Mouse (Mus musculus): ENCODE results near the gene Lrrn4cl. TPM values are rescaled to one million over a fixed set of nuclear protein-coding genes. Genes with fewer than 3 reads are reported as not detected.

Lrrn4cl gene
- polyA plus RNA-seq, 1 experiment, result 0.85 TPM

GRCm38 (mm10) chr19:8818301-8818798, 32.2 kb upstream of the Lrrn4cl start:
- Histone ChIP-seq H3K27ac (ENCODE audit: insufficient read depth, low read length) (0 out of 2 replicates have a peak overlapping the region, but pooled peaks have one; percentile 0), H3K4me3 (replicated peaks; ENCODE audit: insufficient read depth, low read depth, low read length) (peak overlapping the region; percentile 75), H3K27me3 (ENCODE audit: control insufficient read depth, insufficient read depth, low read length) (no peaks in the 10 kb centered on the region), H3K4me1 (ENCODE audit: control insufficient read depth, insufficient read depth, low read length) (peaks cover 7% of the 10 kb centered on the region; the same call in 1 of the 2 replicates)
- 12% methylated on average over 14 of the region's 14 CpGs for WGBS
- no peak for DNase-seq
- TF ChIP-seq POLR2A (IDR thresholded peaks at IDR 0.05; ENCODE audit: borderline replicate concordance, insufficient read depth, low read length) (no peak), CTCF (IDR thresholded peaks at IDR 0.05; ENCODE audit: borderline replicate concordance, insufficient read depth, low read depth, low read length) (no peak)

DNA sequence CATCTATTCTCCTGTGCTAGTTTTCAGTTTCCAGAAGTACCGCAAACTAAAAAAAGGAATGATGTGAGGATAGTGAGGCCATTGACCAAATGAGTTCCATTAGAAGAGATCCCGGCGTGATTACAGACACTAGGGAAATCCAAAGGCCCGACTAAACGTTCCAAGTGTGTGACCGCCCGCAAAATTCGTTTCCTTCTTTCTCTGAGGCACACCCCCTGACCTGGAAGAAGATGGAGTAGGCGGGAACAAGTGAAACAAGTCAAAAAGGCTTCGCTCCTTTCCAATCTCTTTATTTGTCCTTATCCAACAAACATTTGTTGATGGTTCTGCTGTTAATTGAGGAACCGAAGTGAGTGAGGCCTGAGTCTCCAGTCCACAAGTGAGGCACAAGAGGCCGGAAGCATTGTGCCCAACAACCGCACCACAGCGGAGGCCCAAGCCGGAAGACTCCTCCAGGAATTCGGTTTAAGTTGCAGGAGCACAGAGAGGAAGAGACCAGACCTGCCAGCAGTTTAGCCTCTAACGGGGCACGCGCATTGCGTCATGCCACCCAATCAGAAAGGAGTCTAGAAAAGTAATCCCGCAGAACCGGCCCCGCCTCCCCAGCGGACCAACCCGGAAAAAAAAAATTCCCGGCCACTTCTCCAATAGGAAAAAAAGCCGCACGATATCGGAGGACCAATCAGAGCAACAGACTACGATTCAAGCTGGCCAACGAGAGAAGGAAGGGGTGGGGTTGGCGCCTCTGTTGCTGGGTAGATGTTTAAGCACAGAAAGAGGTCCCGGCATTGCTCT, 31.6 kb upstream of the Lrrn4cl start, which contains the start of gene Ttc9c:
TSS of gene Ttc9c (minus strand) at position 533 of the 795 bp plus-strand sequence.
- no peaks in the 10 kb centered on the region for H3K27me3 ChIP-seq (ENCODE audit: control insufficient read depth, insufficient read depth, low read length)
- peak; percentile 95 to 99 for DNase-seq
- peaks cover 7% of the 10 kb centered on the region; the same call in 1 of the 2 replicates for H3K4me1 ChIP-seq (ENCODE audit: control insufficient read depth, insufficient read depth, low read length)
- TF ChIP-seq POLR2A (IDR thresholded peaks at IDR 0.05; ENCODE audit: borderline replicate concordance, insufficient read depth, low read length) (peak; percentile 82; the same call in 1 of the 2 replicates), CTCF (IDR thresholded peaks at IDR 0.05; ENCODE audit: borderline replicate concordance, insufficient read depth, low read depth, low read length) (no peak)
- under 1% methylated on average over 33 of the region's 33 CpGs for WGBS
- peak within 1 kb of the TSS; percentile 86 for H3K4me3 ChIP-seq (replicated peaks; ENCODE audit: insufficient read depth, low read depth, low read length)
- H3K27ac ChIP-seq (ENCODE audit: insufficient read depth, low read length), result peak within 1 kb of the TSS; percentile 95

DNA sequence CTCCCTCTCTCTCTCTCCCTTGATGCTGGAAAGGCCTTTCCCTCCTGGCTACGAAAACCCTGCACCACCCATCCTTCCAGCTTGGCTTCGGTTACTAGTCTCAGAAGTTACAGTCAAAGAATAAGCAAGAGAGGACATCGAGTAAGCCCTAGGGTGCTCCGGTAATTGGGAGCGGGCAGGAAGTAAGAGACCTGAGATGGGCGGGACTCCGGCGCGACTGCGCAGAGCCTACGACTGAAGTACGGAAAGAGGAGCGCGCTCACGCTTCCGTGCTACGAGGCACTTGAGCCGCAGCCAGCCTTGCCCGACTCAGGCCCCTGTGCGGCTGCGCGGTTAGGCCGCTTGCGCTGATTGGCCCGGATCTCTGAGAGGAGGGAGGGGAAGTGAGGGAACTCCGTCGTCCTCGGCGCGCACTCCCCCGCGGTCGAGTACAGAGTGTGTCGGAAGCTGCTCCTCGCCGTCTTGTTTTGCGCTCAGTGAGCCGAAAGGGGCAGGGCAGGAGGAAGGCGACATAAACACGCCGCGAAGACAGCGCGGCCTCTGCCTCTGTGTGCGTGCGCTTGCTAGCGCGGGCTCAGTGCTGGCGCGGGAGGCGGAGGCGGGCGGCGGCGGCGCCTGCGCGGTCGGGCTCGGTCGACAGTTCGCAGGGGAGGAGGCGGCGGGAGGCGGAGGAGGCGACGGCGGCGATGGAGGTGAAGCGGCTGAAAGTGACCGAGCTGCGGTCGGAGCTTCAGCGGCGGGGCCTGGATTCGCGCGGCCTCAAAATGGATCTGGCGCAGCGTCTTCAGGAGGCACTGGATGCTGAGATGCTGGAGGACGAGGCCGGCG, 30.8 kb upstream of the Lrrn4cl start, which contains the start of gene Hnrnpul2:
TSS of gene Hnrnpul2 (plus strand) at position 415 of the 828 bp plus-strand sequence.
- Histone ChIP-seq H3K27me3 (ENCODE audit: control insufficient read depth, insufficient read depth, low read length) (no peaks in the 10 kb centered on the region), H3K27ac (ENCODE audit: insufficient read depth, low read length) (peak within 1 kb of the TSS; percentile 95), H3K4me1 (ENCODE audit: control insufficient read depth, insufficient read depth, low read length) (peaks cover 7% of the 10 kb centered on the region; the same call in 1 of the 2 replicates), H3K4me3 (replicated peaks; ENCODE audit: insufficient read depth, low read depth, low read length) (peak within 1 kb of the TSS; percentile 86)
- under 1% methylated on average over 81 of the region's 83 CpGs for WGBS
- DNase-seq, result peak; percentile 98 to 99
- peak; percentile 96; the same call in 1 of the 2 replicates for TF ChIP-seq POLR2A (IDR thresholded peaks at IDR 0.05; ENCODE audit: borderline replicate concordance, insufficient read depth, low read length)
- no peak for TF ChIP-seq CTCF (IDR thresholded peaks at IDR 0.05; ENCODE audit: borderline replicate concordance, insufficient read depth, low read depth, low read length)

DNA sequence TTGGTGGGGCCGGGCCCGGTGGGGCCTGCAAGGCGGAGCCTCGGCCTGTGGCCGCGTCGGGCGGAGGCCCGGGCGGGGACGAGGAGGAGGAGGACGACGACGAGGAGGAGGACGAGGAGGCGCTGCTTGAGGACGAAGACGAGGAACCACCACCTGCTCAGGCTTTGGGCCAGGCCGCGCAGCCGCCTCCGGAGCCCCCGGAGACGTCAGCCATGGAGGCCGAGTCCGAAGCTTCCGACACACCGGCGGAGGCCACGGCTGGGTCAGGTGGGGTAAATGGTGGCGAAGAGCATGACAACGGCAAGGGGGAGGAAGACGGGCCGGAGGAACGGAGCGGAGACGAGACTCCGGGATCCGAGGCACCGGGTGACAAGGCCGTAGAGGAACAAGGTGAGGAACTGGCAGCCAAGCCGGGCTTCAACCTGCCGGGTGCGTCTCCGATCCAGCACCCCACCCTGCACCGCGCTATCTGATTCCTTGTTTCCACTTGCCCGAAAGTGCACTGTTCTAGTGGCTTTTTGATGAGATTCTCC, 30.1 kb upstream of the Lrrn4cl start:
- peaks cover 4% of the 10 kb centered on the region; the same call in 1 of the 2 replicates for H3K4me1 ChIP-seq (ENCODE audit: control insufficient read depth, insufficient read depth, low read length)

DNA sequence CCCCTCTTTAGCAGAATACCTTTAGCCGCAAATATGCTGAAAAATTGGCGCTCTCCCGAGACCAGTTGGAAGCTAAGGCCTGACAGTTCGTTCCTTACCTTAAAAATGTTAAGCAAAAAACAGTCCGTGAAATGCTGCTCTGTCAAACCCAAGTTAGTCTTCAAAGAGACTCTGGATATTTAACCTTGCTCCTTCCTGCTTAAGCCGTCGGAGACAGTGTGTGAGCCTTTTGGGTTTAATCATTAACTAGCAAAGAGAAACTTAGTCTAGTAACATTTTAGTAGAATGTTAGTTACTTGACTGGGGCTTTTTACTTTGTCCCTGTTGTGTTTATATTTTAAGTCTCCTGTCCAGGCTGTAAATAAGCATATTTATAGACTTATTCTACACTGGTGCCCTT, 29.4 kb upstream of the Lrrn4cl start:
- under 1% methylated on average over 7 of the region's 7 CpGs for WGBS
- Histone ChIP-seq H3K4me1 (ENCODE audit: control insufficient read depth, insufficient read depth, low read length) (no peaks in the 10 kb centered on the region; the same call in 1 of the 2 replicates), H3K27ac (ENCODE audit: insufficient read depth, low read length) (peak overlapping the region; percentile 95), H3K4me3 (replicated peaks; ENCODE audit: insufficient read depth, low read depth, low read length) (peak overlapping the region; percentile 86), H3K27me3 (ENCODE audit: control insufficient read depth, insufficient read depth, low read length) (no peaks in the 10 kb centered on the region)
- TF ChIP-seq POLR2A (IDR thresholded peaks at IDR 0.05; ENCODE audit: borderline replicate concordance, insufficient read depth, low read length), result no peak
- TF ChIP-seq CTCF (IDR thresholded peaks at IDR 0.05; ENCODE audit: borderline replicate concordance, insufficient read depth, low read depth, low read length), result no peak
- no peak for DNase-seq

More for the DNA sequence above, 30.1 kb upstream of the Lrrn4cl start:
- TF ChIP-seq CTCF (IDR thresholded peaks at IDR 0.05; ENCODE audit: borderline replicate concordance, insufficient read depth, low read depth, low read length), result no peak
- TF ChIP-seq POLR2A (IDR thresholded peaks at IDR 0.05; ENCODE audit: borderline replicate concordance, insufficient read depth, low read length), result no peak
- Histone ChIP-seq H3K27me3 (ENCODE audit: control insufficient read depth, insufficient read depth, low read length) (no peaks in the 10 kb centered on the region), H3K27ac (ENCODE audit: insufficient read depth, low read length) (peak overlapping the region; percentile 95), H3K4me3 (replicated peaks; ENCODE audit: insufficient read depth, low read depth, low read length) (peak overlapping the region; percentile 86)
- DNase-seq, result no peak
- under 1% methylated on average over 48 of the region's 48 CpGs for WGBS

GRCm38 (mm10) chr19:8822696-8823095, 27.9 kb upstream of the Lrrn4cl start:
- no peaks in the 10 kb centered on the region for H3K27me3 ChIP-seq (ENCODE audit: control insufficient read depth, insufficient read depth, low read length)
- no peak overlapping the region for H3K27ac ChIP-seq (ENCODE audit: insufficient read depth, low read length)
- no peaks in the 10 kb centered on the region; the same call in 1 of the 2 replicates for H3K4me1 ChIP-seq (ENCODE audit: control insufficient read depth, insufficient read depth, low read length)
- TF ChIP-seq CTCF (IDR thresholded peaks at IDR 0.05; ENCODE audit: borderline replicate concordance, insufficient read depth, low read depth, low read length) (no peak), POLR2A (IDR thresholded peaks at IDR 0.05; ENCODE audit: borderline replicate concordance, insufficient read depth, low read length) (no peak)
- DNase-seq, result peak; percentile 73 to 81
- H3K4me3 ChIP-seq (replicated peaks; ENCODE audit: insufficient read depth, low read depth, low read length), result peak overlapping the region; percentile 32
- 7% methylated on average over 8 of the region's 8 CpGs for WGBS

DNA sequence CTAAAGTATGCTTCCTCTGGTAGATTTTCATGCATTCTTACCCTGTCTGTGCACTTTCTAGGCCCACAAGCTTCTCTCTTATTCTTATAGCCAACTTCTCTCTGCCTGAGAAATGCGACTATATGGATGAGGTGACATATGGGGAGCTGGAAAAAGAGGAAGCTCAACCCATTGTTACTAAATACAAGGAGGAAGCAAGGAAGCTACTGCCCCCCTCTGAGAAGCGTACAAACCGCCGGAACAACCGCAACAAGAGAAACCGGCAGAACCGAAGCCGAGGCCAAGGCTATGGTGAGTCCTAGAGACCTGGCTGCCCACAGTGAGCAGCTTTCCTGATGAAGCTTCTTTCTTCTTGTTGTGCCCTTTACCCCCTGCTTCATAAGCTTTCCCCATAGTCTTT, 20.9 kb upstream of the Lrrn4cl start, which contains the start of gene AC129217.1:
TSS of gene AC129217.1 (plus strand) at position 114 of the 400 bp plus-strand sequence.
- 66% methylated on average over 8 of the region's 8 CpGs for WGBS
- 0 out of 2 replicates have a peak, but pooled peaks cover 2% of the 10 kb centered on the region for H3K4me1 ChIP-seq (ENCODE audit: control insufficient read depth, insufficient read depth, low read length)
- no peak within 1 kb of the TSS for H3K4me3 ChIP-seq (replicated peaks; ENCODE audit: insufficient read depth, low read depth, low read length)
- no peaks in the 10 kb centered on the region for H3K27me3 ChIP-seq (ENCODE audit: control insufficient read depth, insufficient read depth, low read length)
- DNase-seq, result no peak
- TF ChIP-seq POLR2A (IDR thresholded peaks at IDR 0.05; ENCODE audit: borderline replicate concordance, insufficient read depth, low read length) (no peak), CTCF (IDR thresholded peaks at IDR 0.05; ENCODE audit: borderline replicate concordance, insufficient read depth, low read depth, low read length) (no peak)
- H3K27ac ChIP-seq (ENCODE audit: insufficient read depth, low read length), result no peak within 1 kb of the TSS
